ENCODE assay signal across 8 mouse cellular contexts in genomic region chr13:19133833-19134232, GRCm38 (mm10).
DNase-seq lines count a peak whose midpoint lies in the region; ATAC-seq and TF ChIP-seq lines count a peak whose summit lies in the region.

No protein-coding gene starts in this region.

- peak; percentile 71 for TF ChIP-seq CTCF in heart, adult 2 months (IDR thresholded peaks at IDR 0.05)
- peak; percentile 59 for TF ChIP-seq CTCF in E14TG2a.4 (conservative IDR thresholded peaks at IDR 0.05; ENCODE audit: low read length)

- ATAC-seq in frontal cortex, adult (ENCODE audit: low TSS enrichment) = peak; percentile 88
- peak; percentile 96 for ATAC-seq in megakaryocyte-erythroid progenitor cell, adult 5-6 weeks (replicated peaks; ENCODE audit: low FRiP score, low TSS enrichment, poor library complexity, severe bottlenecking)

- no peak for TF ChIP-seq EP300 in heart, adult 2 months (IDR thresholded peaks at IDR 0.05; ENCODE audit: insufficient read depth, low read depth, low read length)

- H3K9me3 ChIP-seq in E14TG2a.4 (ENCODE audit: low read length) = peaks cover 32% of the 10 kb centered on the region

- no peaks in the 10 kb centered on the region for H3K36me3 ChIP-seq in heart, adult 2 months (ENCODE audit: control insufficient read depth, insufficient read depth, low read length)
- peaks cover 12% of the 10 kb centered on the region; the same call in 1 of the 2 replicates for H3K36me3 ChIP-seq in E14TG2a.4 (ENCODE audit: insufficient read depth, low read length)

- no peak for DNase-seq in heart, adult 2 months
- no peak for DNase-seq in heart, postnatal 25 days (ENCODE audit: low spot score)
- DNase-seq in cerebellum, adult 8-10 months = peak; percentile 53
- peak; percentile 64 for DNase-seq in layer of hippocampus, adult 9-10 months (ENCODE audit: low spot score)
- DNase-seq in thymus, postnatal 25 days = peak; percentile 47

- 24% methylated on average over 4 of the region's 4 CpGs for WGBS in heart, adult 2 months

- H3K4me1 ChIP-seq in heart, adult 2 months (ENCODE audit: control insufficient read depth, insufficient read depth, low read length) = no peaks in the 10 kb centered on the region
- H3K4me1 ChIP-seq in E14TG2a.4 (replicated peaks; ENCODE audit: low read depth, low read length) = no peaks in the 10 kb centered on the region

- no peaks in the 10 kb centered on the region for H3K79me2 ChIP-seq in heart, adult 2 months (replicated peaks; ENCODE audit: control insufficient read depth, insufficient read depth, low read length)

- H3K9ac ChIP-seq in heart, adult 2 months (ENCODE audit: low read depth, low read length) = no peak overlapping the region

- no peak for TF ChIP-seq POLR2A in heart, adult 2 months (IDR thresholded peaks at IDR 0.05; ENCODE audit: insufficient read depth, low read depth, low read length)

- intact Hi-C loops in heart, adult 2 months (cut with DNase I) = loop anchor here (10.0 kb wide), 1 partner anchor 269 kb away; no protein-coding TSS in a partner anchor
- intact Hi-C loops in heart, postnatal 25 days (cut with DNase I) = no loop called here

- H3K4me3 ChIP-seq in heart, adult 2 months = no peak overlapping the region
- no peak overlapping the region for H3K4me3 ChIP-seq in E14TG2a.4 (replicated peaks; ENCODE audit: low read length)

- no peaks in the 10 kb centered on the region for H3K27me3 ChIP-seq in heart, adult 2 months (ENCODE audit: control insufficient read depth, insufficient read depth, low read length)
- H3K27me3 ChIP-seq in E14TG2a.4 (ENCODE audit: insufficient read depth, low read length) = no peaks in the 10 kb centered on the region

- no peak overlapping the region for H3K27ac ChIP-seq in heart, adult 2 months

Comparison
In these comparisons a context has a peak if more than half of its experiments do, and no peak if none do; other contexts are left out.
1. DNase-seq: peak in cerebellum, adult 8-10 months (single experiment), layer of hippocampus, adult 9-10 months (single experiment) and thymus, postnatal 25 days (single experiment); none in heart, adult 2 months (0 of 2) and heart, postnatal 25 days (single experiment).